Mouse (Mus musculus) liver, postnatal 0 days (tissue): ENCODE measurements around the gene Flrt1. TPM values are rescaled to one million over a fixed set of nuclear protein-coding genes. Genes with fewer than 3 reads are reported as not detected.
A peak's percentile ranks its signal among the peaks of the same experiment; 100 is the strongest.

ENCODE experiments used
- ATAC-seq: fragments of 200-750 bp; cut with Nextera tagmentation; 2 replicates; pipeline ENCODE4 v1.8.0; 2017; ENCODE audit warnings: mild to moderate bottlenecking, moderate library complexity
- DNase-seq: peaks from one replicate; pipeline ENCODE4 v3.0.0-alpha.2; 2016
- H3K27ac ChIP-seq: fragments of 300-500 bp; sonication (generic); 2 replicates; pipeline ENCODE4 v1.5.1; 2014; ENCODE audit warnings: antibody characterized with exemption, moderate library complexity, mild to moderate bottlenecking, low read depth
- H3K27me3 ChIP-seq: fragments of 300-500 bp; sonication (generic); 2 replicates; pipeline ENCODE4 v1.6.1; 2014; ENCODE audit warnings: low read length, control low read depth, mixed read lengths; ENCODE audit not compliant: insufficient read depth
- H3K36me3 ChIP-seq: fragments of 300-500 bp; sonication (generic); replicated peaks from 2 replicates; pipeline ENCODE4 v1.6.1; 2014; ENCODE audit warnings: mild to moderate bottlenecking, control low read depth, low read length, moderate library complexity, mixed read lengths; ENCODE audit not compliant: insufficient read depth
- H3K4me1 ChIP-seq: fragments of 300-500 bp; sonication (generic); 2 replicates; pipeline ENCODE4 v1.6.1; 2014; ENCODE audit warnings: antibody characterized with exemption, mild to moderate bottlenecking, control low read depth; ENCODE audit not compliant: insufficient read depth
- H3K4me2 ChIP-seq: fragments of 300-500 bp; sonication (generic); 2 replicates; pipeline ENCODE4 v1.6.1; 2014; ENCODE audit warnings: low read depth, mild to moderate bottlenecking, low read length, moderate library complexity, mixed read lengths
- H3K4me3 ChIP-seq: fragments of 300-500 bp; sonication (generic); 2 replicates; pipeline ENCODE4 v1.5.1; 2014; ENCODE audit warnings: low read depth, low read length
- H3K9ac ChIP-seq: fragments of 300-500 bp; sonication (generic); replicated peaks from 2 replicates; pipeline ENCODE4 v1.6.1; 2014; ENCODE audit warnings: mild to moderate bottlenecking, moderate library complexity
- H3K9me3 ChIP-seq: fragments of 300-500 bp; sonication (generic); 2 replicates; pipeline ENCODE4 v1.6.1; 2016; ENCODE audit warnings: mild to moderate bottlenecking, control low read depth, low read length, mixed read lengths
- CTCF ChIP-seq: sonication (generic); IDR thresholded peaks from 2 replicates; pipeline ENCODE4 v1.5.1; 2016; ENCODE audit warnings: antibody characterized with exemption, low read depth
- EP300 ChIP-seq: IDR thresholded peaks from 2 replicates; pipeline ENCODE4 v1.6.1; 2016; ENCODE audit warnings: antibody characterized with exemption, low read depth, mild to moderate bottlenecking
- WGBS: fragments of 180-500 bp; shearing (Covaris S2); extraction: QIAGEN DNeasy Blood & Tissue Kit; methylation state at CpG from one replicate; pipeline ENCODE4 v1.1.7; 2014; ENCODE audit not compliant: insufficient replicate concordance; 5-methylcytosine and 5-hydroxymethylcytosine counted together
- polyA plus RNA-seq: library from polyadenylated mRNA; unstranded; fragments of >200 nt; fragmentation: Nextera tagmentation; extraction: Ambion mirVana; gene quantifications from 2 replicates; pipeline ENCODE4 v1.2.1, GENCODE M21; 2015

Flrt1 gene
- polyA plus RNA-seq, 1 experiment from 2014 or later, result 0.21 TPM

DNA sequence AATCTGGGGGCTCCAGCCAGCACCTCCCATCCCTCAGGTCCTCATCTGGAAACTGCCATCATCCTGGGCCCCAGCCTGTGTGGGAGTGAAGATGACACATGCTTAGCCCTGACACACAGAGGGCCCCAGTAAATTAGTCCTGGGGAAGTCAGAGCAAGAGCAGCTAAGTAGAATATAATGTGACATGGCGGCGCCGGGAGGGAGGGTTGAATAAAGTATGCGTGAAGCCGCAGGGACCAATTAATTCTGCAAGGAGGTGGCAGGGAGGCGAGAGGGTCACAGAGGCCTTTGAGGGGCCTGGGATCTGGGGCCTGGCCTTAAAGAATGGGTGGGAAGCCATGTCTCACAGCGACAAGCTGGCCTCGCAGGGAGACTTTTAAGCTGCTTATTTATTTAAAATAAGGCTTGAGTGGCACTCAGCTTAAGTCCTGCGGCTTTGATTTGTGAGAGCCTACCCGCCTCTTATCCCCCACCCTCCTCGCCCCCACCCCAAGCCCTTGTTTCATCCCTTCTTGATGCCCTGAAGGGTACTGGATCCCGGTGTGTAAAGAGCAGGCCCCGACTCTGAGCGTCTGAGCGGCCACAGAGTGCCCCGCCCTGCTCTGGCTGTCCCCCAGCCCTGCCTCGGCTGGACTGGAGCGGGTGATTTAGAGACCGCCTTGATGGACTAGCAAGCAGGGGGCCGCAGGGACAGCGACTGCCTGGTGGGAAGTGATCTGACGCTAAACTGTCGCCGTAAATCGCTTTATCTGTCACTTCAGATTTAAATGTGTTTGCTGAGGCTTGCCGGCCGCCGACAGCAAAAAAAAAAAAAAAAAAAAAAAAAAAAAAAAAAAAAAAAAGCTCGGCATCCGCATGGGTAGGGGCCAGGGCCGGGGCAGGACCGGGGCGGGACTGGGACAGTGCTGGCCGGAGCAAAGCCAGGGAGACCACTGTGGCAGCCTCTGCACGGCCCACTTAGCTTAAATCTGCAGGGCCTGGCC lies 35.5 kb downstream of the Flrt1 start:
- 27% methylated on average over 35 of the region's 35 CpGs for WGBS
- Histone ChIP-seq H3K9me3 (no peaks in the 10 kb centered on the region), H3K27ac (no peak overlapping the region; the same call in 1 of the 2 replicates), H3K36me3 (no peaks in the 10 kb centered on the region), H3K4me1 (peaks cover 20% of the 10 kb centered on the region), H3K4me2 (no peak overlapping the region), H3K4me3 (no peak overlapping the region), H3K27me3 (peaks cover 21% of the 10 kb centered on the region), H3K9ac (no peak overlapping the region)
- no peak for ATAC-seq
- no peak for TF ChIP-seq CTCF
- TF ChIP-seq EP300, result no peak
- DNase-seq, result no peak

DNA sequence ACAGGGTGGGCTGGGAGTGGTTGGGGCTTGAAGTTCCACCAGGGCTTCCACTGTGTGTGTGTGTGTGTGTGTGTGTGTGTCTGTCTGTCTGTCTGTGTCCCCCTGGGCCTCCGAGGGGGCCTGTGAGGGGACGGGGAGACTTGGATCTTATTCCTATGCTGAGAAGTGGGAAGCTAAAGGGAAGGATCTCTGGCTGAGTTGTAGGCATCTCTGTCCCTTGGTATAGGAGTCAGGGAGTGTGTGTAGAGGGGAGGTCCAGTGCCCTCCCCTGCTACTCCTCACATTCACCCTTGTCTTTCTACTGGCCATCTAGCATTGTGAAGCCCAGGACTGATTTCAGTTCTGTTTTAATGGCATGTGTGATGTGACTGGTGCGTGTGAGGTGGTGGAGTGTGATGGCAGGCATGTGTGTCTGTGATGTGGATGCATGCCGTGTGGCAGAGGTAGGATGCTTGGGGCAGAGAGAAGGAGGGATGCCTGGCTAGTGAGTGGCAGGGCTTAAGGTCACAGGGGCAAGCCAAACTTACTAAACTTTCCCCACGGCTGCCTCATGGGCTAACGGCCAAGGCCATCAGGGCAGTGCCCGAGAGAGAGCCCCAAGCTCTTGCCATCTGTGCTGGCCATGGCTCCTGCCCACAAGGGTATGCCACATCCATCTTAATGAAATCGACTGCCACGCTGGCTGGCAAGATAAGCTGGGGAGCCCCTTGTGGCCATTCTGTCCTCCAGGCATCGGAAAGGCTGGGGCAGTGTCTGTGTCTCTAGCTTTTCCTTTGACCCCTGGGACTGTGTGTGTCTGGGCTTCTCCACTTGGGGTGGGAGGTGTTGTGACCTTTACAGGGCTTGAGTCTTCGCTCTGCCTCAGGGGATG lies 36.6 kb downstream of the Flrt1 start:
- WGBS, result 66% methylated on average over 11 of the region's 11 CpGs
- peaks cover 20% of the 10 kb centered on the region for H3K4me1 ChIP-seq

DNA sequence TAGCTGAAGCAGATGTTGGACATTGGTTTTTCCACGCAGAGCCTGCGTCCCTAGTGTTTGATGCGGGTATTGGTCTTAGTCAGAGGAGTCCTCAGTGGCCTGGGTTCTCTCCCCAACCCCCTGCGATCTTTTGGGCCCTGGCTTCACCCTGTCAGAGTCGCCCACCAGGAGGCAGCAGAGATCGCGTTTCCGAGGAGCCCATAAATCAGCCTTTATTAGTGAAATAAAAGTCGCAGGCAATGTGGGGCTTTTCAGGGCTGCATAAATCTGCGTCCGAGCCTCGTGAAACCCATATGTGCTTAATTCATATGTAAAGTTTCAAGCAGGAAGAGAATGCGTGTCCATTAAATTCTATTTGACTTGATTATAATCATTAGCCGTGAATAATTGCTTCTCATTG lies 37.4 kb downstream of the Flrt1 start:
- WGBS, result 8% methylated on average over 14 of the region's 14 CpGs
- no peaks in the 10 kb centered on the region for H3K36me3 ChIP-seq
- peaks cover 21% of the 10 kb centered on the region for H3K27me3 ChIP-seq
- no peak overlapping the region for H3K4me3 ChIP-seq
- H3K9ac ChIP-seq, result no peak overlapping the region
- DNase-seq (peak; percentile 85), ATAC-seq (peak; percentile 38)
- H3K4me2 ChIP-seq, result peak overlapping the region; percentile 53
- no peaks in the 10 kb centered on the region for H3K9me3 ChIP-seq
- no peak for TF ChIP-seq EP300
- TF ChIP-seq CTCF, result peak; percentile 86
- H3K27ac ChIP-seq, result no peak overlapping the region
- H3K4me1 ChIP-seq, result peaks cover 20% of the 10 kb centered on the region

More for the DNA sequence above, 36.6 kb downstream of the Flrt1 start:
- H3K4me3 ChIP-seq, result no peak overlapping the region
- ATAC-seq (no peak), DNase-seq (no peak)
- H3K27ac ChIP-seq, result no peak overlapping the region
- H3K27me3 ChIP-seq, result peaks cover 21% of the 10 kb centered on the region
- TF ChIP-seq CTCF (0 out of 2 replicates have a peak, but pooled peaks have one; percentile 19), EP300 (no peak)
- no peak overlapping the region for H3K4me2 ChIP-seq
- H3K36me3 ChIP-seq, result no peaks in the 10 kb centered on the region
- no peak overlapping the region for H3K9ac ChIP-seq
- H3K9me3 ChIP-seq, result no peaks in the 10 kb centered on the region

GRCm38 (mm10) chr19:7067344-7068050 lies 38.0 kb downstream of the Flrt1 start:
- no peaks in the 10 kb centered on the region for H3K36me3 ChIP-seq
- H3K27me3 ChIP-seq, result peaks cover 21% of the 10 kb centered on the region
- DNase-seq, result peak; percentile 28
- peaks cover 20% of the 10 kb centered on the region for H3K4me1 ChIP-seq
- WGBS, result 36% methylated on average over 20 of the region's 20 CpGs
- no peak overlapping the region for H3K9ac ChIP-seq
- H3K9me3 ChIP-seq, result no peaks in the 10 kb centered on the region
- H3K4me3 ChIP-seq, result no peak overlapping the region
- peak; percentile 62 for ATAC-seq
- no peak overlapping the region for H3K27ac ChIP-seq
- peak overlapping the region; percentile 53 for H3K4me2 ChIP-seq
- TF ChIP-seq CTCF (no peak), EP300 (no peak)

- Histone ChIP-seq H3K4me2 (peak overlapping the region; percentile 53), H3K27ac (no peak overlapping the region; the same call in 1 of the 2 replicates), H3K9ac (peak overlapping the region; percentile 11; the same call in 1 of the 2 replicates), H3K27me3 (peaks cover 21% of the 10 kb centered on the region), H3K4me1 (peaks cover 20% of the 10 kb centered on the region), H3K4me3 (no peak overlapping the region), H3K9me3 (no peaks in the 10 kb centered on the region), H3K36me3 (no peaks in the 10 kb centered on the region)
- TF ChIP-seq CTCF (no peak), EP300 (no peak)
- DNase-seq, result no peak
- WGBS, result 30% methylated on average over 7 of the region's 8 CpGs
- no peak for ATAC-seq
These were observed 38.6 kb downstream of the Flrt1 start for GRCm38 (mm10) chr19:7066828-7067342.
